Mouse (Mus musculus): Measurements from ENCODE around the gene Vars. TPM values are rescaled to one million over a fixed set of nuclear protein-coding genes. Genes with fewer than 3 reads are reported as not detected.
"Not testable (repeated sequence)": the region's sequence is repeated elsewhere in the genome, so short reads cannot be mapped to it uniquely, and the experiment has no call there.

Gene Vars
- polyA plus RNA-seq, 1 experiment from 2014 or later: 138 TPM

DNA sequence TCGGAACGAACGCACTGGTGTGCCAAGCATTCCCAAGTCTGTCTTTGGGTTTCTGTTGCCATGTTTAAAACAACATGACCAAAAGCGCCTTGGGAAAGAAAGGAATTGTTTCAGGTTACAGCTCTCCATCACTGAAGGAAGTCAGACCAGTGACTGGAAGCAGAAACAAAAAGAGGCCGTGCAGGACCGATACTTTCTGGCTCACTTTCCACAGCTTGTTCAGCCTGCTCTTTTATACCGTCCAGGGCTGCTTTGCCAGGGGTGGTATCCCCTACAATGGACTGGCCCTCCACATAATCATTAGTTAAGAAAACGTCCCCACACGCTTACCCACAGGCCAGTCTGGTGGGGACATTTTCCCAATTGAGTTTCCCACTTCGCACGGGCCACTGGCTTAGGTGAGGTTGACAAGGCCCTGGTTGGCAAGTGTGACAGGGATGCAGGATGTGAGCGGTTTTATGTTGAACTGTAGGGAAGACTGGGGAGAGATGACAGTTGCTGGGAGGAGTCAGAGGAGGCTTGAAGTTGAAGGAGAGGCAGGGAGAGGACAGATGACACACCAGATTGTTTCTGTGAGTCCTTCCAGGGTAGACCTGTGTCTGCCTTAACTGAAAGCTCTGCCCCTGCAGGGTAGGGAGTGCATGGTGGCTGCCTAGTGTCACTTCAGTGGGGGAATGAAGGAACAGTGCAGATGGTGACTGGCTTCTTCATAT is 1.5 kb downstream of the Vars start:
- peak; percentile 35 for DNase-seq (ENCODE audit: low spot score)

- DNase-seq (ENCODE audit: low spot score): no peak
These were observed 2.4 kb downstream of the Vars start for GRCm38 (mm10) chr17:35003022-35003838.

- DNase-seq (ENCODE audit: low spot score): no peak
These were observed 3.4 kb downstream of the Vars start for GRCm38 (mm10) chr17:35004075-35004717.

- DNase-seq (ENCODE audit: low spot score): no peak
These were observed 4.4 kb downstream of the Vars start for GRCm38 (mm10) chr17:35005158-35005557.

- DNase-seq (ENCODE audit: low spot score): not testable (repeated sequence)
These were observed 5.1 kb downstream of the Vars start for GRCm38 (mm10) chr17:35005902-35006301.

- DNase-seq (ENCODE audit: low spot score): no peak
These were observed 6.7 kb downstream of the Vars start for GRCm38 (mm10) chr17:35007387-35007991.

DNA sequence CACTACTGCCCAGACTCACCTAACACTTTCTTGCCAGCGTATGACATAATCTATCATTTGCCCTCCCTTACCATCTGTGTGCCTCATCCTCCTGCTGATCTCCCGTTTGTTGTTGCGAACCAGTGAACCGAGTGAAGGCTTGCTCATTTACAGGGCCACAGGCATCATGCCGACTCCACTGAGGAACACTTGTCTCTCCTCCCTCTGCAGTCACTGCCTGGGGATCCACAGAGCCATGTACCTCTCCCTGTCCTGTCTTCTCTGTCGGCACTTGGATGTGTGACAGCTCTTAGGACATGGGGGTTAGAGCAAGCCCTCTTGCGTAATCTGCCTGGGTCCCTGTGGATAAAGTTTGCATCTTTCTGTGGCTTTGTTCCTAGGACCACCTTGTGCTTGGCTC is 8.8 kb downstream of the Vars start:
- no peak for DNase-seq (ENCODE audit: low spot score)

- no peak for DNase-seq (ENCODE audit: low spot score)
These were observed 10.7 kb downstream of the Vars start for GRCm38 (mm10) chr17:35011440-35011839.

DNA sequence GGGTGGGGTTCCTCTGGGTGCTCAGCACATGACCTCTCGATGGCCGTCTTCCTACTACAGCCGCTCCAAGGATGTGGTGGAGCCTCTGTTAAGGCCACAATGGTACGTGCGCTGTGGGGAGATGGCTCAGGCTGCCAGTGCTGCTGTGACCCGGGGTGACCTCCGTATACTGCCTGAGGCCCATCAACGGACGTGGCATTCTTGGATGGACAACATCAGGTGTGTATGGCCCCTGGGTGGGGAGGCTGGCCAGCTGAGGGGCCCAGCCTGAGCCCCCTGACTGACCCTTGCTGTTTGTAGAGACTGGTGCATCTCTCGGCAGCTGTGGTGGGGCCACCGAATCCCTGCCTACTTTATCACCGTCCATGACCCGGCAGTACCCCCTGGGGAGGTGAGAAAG is 11.6 kb downstream of the Vars start:
- no peak for DNase-seq (ENCODE audit: low spot score)

GRCm38 (mm10) chr17:35013221-35013620 is 12.4 kb downstream of the Vars start:
- DNase-seq (ENCODE audit: low spot score): no peak

DNA sequence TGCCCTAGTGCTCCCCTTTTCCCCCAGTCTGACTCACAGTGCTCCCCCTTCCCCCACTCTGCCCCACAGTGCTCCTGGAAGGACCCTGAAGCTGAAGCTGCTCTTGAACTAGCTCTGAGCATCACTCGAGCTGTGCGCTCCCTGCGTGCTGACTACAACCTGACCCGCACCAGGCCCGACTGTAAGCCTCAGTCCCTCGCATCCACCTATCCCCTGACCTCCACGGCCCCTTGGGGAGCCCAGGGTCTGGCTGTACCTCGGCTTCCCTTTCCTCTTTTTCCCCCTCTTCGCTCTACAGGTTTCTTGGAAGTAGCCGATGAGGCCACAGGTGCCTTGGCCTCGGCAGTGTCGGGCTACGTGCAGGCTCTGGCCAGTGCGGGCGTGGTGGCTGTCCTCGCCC is 14.5 kb downstream of the Vars start:
- DNase-seq (ENCODE audit: low spot score): no peak

DNA sequence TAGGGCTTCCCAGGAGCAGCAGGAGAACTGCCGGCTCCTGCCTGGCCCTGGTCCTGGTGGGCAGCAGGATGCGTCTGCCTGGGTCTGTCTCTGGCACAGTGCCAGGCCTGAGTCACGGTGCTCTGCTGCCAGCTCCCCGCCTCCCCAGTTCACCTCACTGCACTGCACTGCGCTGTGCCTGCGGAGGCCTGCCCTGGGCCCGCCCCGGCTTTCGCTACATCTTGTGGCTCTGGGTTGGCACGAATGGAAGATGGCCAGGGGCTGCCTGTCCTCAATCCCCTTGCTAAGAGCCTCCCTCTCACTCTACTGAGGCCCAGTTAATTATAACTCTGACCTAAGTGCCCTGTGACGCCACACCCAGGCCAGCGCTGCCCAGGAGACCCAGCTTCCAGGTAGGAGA is 15.6 kb downstream of the Vars start, which contains the start of gene Vwa7:
TSS of gene Vwa7 (plus strand) at position 204 of the 400 bp plus-strand sequence.
- no peak for DNase-seq (ENCODE audit: low spot score)

DNA sequence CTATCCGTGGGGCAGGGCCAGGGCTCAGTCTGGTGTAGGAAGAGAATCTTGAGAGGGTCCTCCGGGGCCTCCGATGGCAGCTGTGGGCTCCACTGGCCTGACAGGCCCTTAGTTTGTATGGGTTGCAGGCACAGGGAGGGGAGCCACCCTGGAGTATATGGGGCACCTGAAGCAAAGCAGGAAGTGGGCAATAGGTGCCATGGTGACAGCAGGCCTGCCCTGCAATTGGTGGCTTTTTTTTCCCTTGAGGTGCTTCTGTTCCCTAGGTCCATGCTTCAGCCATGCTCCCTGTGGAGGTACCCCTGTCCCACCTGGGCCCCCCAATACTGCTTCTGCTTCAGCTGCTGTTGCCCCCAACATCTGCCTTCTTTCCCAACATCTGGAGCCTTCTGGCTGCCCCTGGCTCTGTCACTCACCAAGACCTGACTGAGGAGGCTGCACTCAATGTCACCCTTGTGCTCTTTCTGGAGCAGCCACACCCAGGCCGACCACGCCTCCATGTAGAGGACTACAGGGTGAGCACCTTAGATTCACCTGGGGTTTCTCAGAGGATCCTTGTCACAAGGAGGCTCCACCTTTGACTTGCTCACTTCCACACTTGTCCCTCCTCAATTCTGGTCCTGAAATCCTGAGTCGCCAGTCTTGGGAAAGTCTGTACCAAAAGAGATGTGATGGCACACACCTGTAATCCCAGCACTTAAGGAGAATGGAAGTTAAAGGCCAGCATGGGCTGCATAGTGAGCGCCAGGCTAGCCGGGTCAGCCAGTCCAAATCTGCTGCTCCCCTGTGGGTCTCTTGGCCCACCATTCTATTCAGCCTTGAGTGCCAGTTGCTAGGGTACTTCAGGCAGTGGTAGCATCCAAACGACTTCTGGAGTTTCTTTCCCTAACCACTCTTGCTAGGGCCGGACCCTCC is 16.3 kb downstream of the Vars start:
- DNase-seq (ENCODE audit: low spot score): peak; percentile 48

DNA sequence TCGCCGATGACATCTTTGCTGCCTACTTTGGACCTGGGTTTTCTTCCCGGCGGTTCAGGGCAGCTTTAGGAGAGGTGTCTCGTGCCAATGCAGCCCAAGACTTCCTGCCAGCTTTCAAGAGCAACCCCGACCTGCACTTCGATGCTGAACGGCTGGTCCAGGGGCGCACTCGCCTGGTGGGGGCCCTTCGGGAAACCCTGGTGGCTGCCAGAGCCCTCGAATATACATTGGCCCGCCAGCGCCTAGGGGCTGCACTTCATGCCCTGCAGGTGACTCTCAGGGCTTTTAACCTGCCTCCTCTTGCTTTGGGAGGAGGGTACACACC is 16.9 kb downstream of the Vars start:
- DNase-seq (ENCODE audit: low spot score): no peak

- DNase-seq (ENCODE audit: low spot score): no peak
These were observed 17.4 kb downstream of the Vars start for GRCm38 (mm10) chr17:35018171-35018570.

DNA sequence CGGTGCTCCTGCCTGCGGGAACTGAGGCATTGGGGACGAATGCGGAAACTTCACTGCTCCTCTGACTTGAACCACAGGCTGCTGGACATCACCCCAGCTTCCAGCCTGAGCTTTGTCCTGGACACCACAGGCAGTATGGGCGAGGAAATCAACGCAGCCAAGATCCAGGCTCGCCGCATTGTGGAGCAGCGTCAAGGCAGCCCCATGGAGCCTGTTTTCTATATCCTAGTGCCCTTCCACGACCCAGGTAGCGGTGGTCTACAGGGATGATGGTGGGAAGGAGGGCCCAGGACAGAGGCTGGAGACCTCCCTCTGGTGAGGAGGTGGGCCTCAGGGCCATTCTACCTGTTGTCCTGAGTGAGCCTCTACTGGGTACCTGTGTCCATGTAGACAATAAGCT is 19.1 kb downstream of the Vars start:
- no peak for DNase-seq (ENCODE audit: low spot score)

DNA sequence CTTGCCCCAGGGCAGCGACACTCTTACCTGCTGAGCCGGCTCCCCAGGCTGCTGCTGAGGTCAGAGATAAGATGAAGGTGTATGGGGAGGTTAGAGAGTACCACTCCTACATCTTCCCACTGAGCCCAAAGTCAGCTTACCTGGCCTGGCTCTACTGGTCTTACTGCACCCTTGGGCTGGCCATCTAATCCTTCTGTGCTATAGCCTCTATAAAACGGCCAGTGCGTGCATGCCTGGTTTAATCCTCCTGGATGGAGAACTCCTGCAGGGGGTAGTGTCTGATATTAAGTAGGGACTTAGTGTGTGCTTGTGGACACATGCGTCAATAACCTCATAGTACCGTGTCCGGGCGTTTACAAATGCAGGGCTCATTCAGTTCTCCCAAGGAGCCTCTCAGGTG is 19.8 kb downstream of the Vars start:
- no peak for DNase-seq (ENCODE audit: low spot score)

DNA sequence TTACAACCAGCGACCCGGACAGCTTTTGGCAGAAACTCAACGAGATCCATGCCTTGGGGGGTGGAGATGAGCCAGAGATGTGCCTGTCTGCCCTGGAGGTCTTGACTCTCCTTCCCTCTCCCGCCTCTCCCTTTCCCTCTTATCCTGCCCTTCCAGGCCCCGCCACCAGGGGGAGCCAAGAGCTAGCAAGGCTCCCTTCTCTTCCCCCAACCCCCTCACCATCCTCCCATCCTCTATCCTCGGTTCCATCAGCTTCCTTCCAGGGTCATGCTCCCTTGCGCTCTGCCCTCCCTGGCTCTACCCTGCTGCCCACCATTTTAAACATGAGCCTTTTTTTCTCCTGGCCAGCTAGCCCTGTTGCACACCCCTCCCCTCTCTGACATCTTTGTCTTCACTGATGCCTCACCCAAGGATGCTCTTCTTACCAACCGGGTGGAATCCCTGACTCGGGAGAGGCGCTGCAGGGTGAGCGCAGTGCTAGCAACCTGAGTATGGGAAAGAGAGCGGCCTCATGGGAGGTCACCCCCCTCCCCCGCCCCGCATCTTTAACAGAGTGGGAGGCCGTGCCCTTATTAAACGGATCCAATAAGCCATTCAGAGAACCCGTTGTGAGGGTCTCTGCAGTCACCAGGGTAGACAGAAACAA is 20.5 kb downstream of the Vars start:
- peak; percentile 82 for DNase-seq (ENCODE audit: low spot score)

DNA sequence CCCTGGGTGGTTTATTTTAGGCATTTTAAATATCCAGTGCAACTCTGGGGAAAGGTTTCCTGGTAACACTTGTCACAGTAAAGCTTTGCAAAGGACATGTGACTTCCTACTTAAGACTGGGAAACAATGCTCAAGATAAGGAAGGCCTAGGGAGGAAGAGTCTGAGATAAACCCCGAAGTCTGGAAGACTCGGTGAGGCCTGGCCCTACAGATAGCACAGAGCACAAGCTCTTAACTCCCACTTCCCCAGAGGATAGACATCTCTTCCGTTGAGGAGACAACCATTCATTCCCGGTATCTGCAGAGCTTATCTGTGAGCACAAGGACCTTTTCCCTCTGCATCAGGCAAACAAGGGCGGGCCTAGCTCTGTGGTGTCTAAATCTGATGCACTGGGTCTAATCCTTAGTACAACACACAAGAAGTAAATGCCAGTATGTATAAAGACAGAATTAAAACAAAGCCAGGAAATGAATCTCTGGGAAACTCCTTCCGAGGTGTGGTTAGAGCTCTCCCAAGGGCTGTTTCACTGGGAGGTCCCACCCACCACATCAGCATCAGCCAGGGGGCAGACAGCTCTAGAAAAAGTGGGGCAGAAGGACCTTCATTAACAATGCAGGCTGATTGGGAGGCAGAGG is 21.2 kb downstream of the Vars start:
- no peak for DNase-seq (ENCODE audit: low spot score)

- DNase-seq (ENCODE audit: low spot score): no peak
These were observed 21.8 kb downstream of the Vars start for GRCm38 (mm10) chr17:35022541-35023060.

Data from thymus, postnatal 0 days (tissue).